Comparison of ENCODE assay signal across 8 mouse cellular contexts in the genomic region with DNA sequence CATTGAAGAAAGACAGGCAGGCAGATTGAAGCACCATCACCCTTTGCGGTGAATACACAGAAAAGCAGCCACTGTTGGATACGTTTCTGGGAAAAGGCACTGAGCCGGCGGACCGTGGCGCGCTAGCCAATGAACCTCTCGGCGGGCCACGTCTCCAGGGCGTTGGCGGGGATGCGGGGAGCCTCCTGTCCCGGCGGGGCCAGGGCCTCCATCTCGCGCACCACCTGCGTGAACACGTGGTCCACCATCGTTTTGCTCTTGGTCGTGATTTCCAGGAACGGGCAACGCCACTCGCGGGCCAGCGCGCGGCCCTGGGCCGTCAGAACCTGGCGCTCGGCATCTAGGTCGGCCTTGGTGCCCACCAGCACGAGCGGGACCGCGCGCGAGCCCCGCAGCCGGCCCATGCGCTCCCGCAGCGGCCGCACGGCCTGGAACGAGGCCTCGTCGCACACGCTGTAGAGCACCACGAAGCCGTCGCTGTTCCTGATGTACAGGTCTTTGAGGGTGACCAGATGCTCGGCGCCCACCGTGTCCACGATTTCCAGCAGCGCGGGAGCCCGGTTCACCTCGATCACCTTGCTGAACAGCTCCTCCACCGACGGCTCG. TPM values are rescaled to one million over a fixed set of nuclear protein-coding genes. Genes with fewer than 3 reads are reported as not detected.
A peak's percentile ranks its signal among the peaks of the same experiment; 100 is the strongest.
DNase-seq lines count a peak whose midpoint lies in the region; ATAC-seq and TF ChIP-seq lines count a peak whose summit lies in the region.

No protein-coding gene starts in this region.

- H3K36me3 ChIP-seq in ES-Bruce4 (ENCODE audit: control insufficient read depth, insufficient read depth, low read length, poor library complexity, severe bottlenecking): no peaks in the 10 kb centered on the region
- H3K36me3 ChIP-seq in forebrain, postnatal 0 days (ENCODE audit: insufficient read depth): no peaks in the 10 kb centered on the region
- no peaks in the 10 kb centered on the region for H3K36me3 ChIP-seq in liver, embryonic 15.5 days (replicated peaks)

- WGBS in forebrain, postnatal 0 days: under 1% methylated on average over 63 of the region's 63 CpGs
- WGBS in liver, embryonic 15.5 days (ENCODE audit: insufficient replicate concordance): 2% methylated on average over 63 of the region's 63 CpGs

- ATAC-seq in forebrain, postnatal 0 days: 0 out of 2 replicates have a peak, but pooled peaks have one; percentile 27
- no peak for ATAC-seq in liver, embryonic 15.5 days (ENCODE audit: insufficient read depth)
- ATAC-seq in activated CD4-positive, CD25-positive, alpha-beta regulatory T cell, adult 4 months: no peak

- intact Hi-C loops in gastrocnemius, postnatal 36 days (cut with DNase I): no loop called here

- TF ChIP-seq EP300 in ES-Bruce4 (IDR thresholded peaks at IDR 0.05; ENCODE audit: insufficient read depth, low read depth, low read length): no peak

- H3K9ac ChIP-seq in ES-Bruce4 (ENCODE audit: low read depth, poor library complexity, severe bottlenecking): peak overlapping the region; percentile 29
- H3K9ac ChIP-seq in forebrain, postnatal 0 days: 0 out of 2 replicates have a peak overlapping the region, but pooled peaks have one; percentile 6
- no peak overlapping the region for H3K9ac ChIP-seq in liver, embryonic 15.5 days

- no peaks in the 10 kb centered on the region for H3K4me1 ChIP-seq in ES-Bruce4 (ENCODE audit: control insufficient read depth, insufficient read depth, low read length)
- H3K4me1 ChIP-seq in forebrain, postnatal 0 days (ENCODE audit: insufficient read depth): no peaks in the 10 kb centered on the region
- peaks cover 16% of the 10 kb centered on the region for H3K4me1 ChIP-seq in liver, embryonic 15.5 days (replicated peaks)

- TF ChIP-seq POLR2A in ES-Bruce4 (IDR thresholded peaks at IDR 0.05; ENCODE audit: insufficient read depth, low read length): no peak

- no peak overlapping the region for H3K27ac ChIP-seq in ES-Bruce4 (ENCODE audit: insufficient read depth, low read length)
- H3K27ac ChIP-seq in forebrain, postnatal 0 days (ENCODE audit: low read depth, low read length): no peak overlapping the region
- no peak overlapping the region for H3K27ac ChIP-seq in liver, embryonic 15.5 days (replicated peaks)

- H3K4me2 ChIP-seq in forebrain, postnatal 0 days (ENCODE audit: low read depth): peak overlapping the region; percentile 47
- H3K4me2 ChIP-seq in liver, embryonic 15.5 days: peak overlapping the region; percentile 62

- no peaks in the 10 kb centered on the region for H3K9me3 ChIP-seq in ES-Bruce4 (replicated peaks; ENCODE audit: control insufficient read depth, insufficient read depth, low read length, poor library complexity, severe bottlenecking)
- no peaks in the 10 kb centered on the region for H3K9me3 ChIP-seq in forebrain, postnatal 0 days (ENCODE audit: low read length)
- no peaks in the 10 kb centered on the region for H3K9me3 ChIP-seq in liver, embryonic 15.5 days (replicated peaks)

- no peaks in the 10 kb centered on the region; the same call in 1 of the 2 replicates for H3K27me3 ChIP-seq in ES-Bruce4 (ENCODE audit: control insufficient read depth, insufficient read depth, low read length, poor library complexity, severe bottlenecking)
- H3K27me3 ChIP-seq in forebrain, postnatal 0 days (ENCODE audit: insufficient read depth, low read length): peaks cover 43% of the 10 kb centered on the region
- H3K27me3 ChIP-seq in liver, embryonic 15.5 days: peaks cover 96% of the 10 kb centered on the region

- peak; percentile 30 for DNase-seq in gastrocnemius, postnatal 10 days
- DNase-seq in gastrocnemius, postnatal 36 days: no peak
- DNase-seq in forebrain, postnatal 0 days: no peak
- DNase-seq in urinary bladder, adult 2 months (ENCODE audit: low spot score): no peak
- DNase-seq in cerebellum, adult 8-10 months: no peak

- TF ChIP-seq CTCF in ES-Bruce4 (IDR thresholded peaks at IDR 0.05; ENCODE audit: low read depth, low read length): no peak
- TF ChIP-seq CTCF in forebrain, postnatal 0 days (IDR thresholded peaks at IDR 0.05; ENCODE audit: low read depth): no peak

- H3K4me3 ChIP-seq in ES-Bruce4 (ENCODE audit: low read depth, low read length): peak overlapping the region; percentile 56
- H3K4me3 ChIP-seq in forebrain, postnatal 0 days (ENCODE audit: low read depth, low read length): peak overlapping the region; percentile 33
- H3K4me3 ChIP-seq in liver, embryonic 15.5 days (replicated peaks): peak overlapping the region; percentile 46

RNA-seq across cellular contexts. Expression of a gene that starts 0.5 kb away (rescaled TPM):
- 1 to 10 TPM; 4.7 to 6.5 TPM for total RNA-seq in gastrocnemius, postnatal 10 days (2021)
- under 1 TPM; 0.69 to 0.84 TPM for total RNA-seq in gastrocnemius, postnatal 36 days (2021)
- 0.93 and 1.3 TPM in 2 replicates for polyA plus RNA-seq in ES-Bruce4 (2011; ENCODE audit: insufficient read depth, insufficient read length, low read depth, missing spikeins)
- 5.1 and 5.4 TPM in 2 replicates for total RNA-seq in forebrain, postnatal 0 days (2014; rRNA removed)
- 3.7 and 5.2 TPM in 2 replicates for polyA plus RNA-seq in forebrain, postnatal 0 days (2015; fragmentation: Nextera tagmentation; extraction: Ambion mirVana)
- 0.56 and 0.62 TPM in 2 replicates for polyA plus RNA-seq in liver, embryonic 15.5 days (2015; fragmentation: Nextera tagmentation; extraction: Ambion mirVana)
- polyA plus RNA-seq in activated CD4-positive, CD25-positive, alpha-beta regulatory T cell, adult 4 months (2017; shearing (Covaris generic)): not detected
- 5.9 and 6.7 TPM in 2 replicates for polyA plus RNA-seq in urinary bladder, adult 2 months (2012; rRNA removed)

RNA-seq across cellular contexts. Expression of a gene that starts 42.9 kb away (rescaled TPM):
- 10 to 100 TPM; 37.0 to 47.7 TPM for total RNA-seq in gastrocnemius, postnatal 10 days (2021)
- 10 to 100 TPM; 22.0 to 22.6 TPM for total RNA-seq in gastrocnemius, postnatal 36 days (2021)
- 1.9 and 4.7 TPM in 2 replicates for polyA plus RNA-seq in ES-Bruce4 (2011; ENCODE audit: insufficient read depth, insufficient read length, low read depth, missing spikeins)
- 1.0 and 4.8 TPM in 2 replicates for total RNA-seq in forebrain, postnatal 0 days (2014; rRNA removed)
- polyA plus RNA-seq in forebrain, postnatal 0 days (2015; fragmentation: Nextera tagmentation; extraction: Ambion mirVana): 0.33 and 1.2 TPM in 2 replicates
- 70.3 and 79.5 TPM in 2 replicates for polyA plus RNA-seq in liver, embryonic 15.5 days (2015; fragmentation: Nextera tagmentation; extraction: Ambion mirVana)
- not detected for polyA plus RNA-seq in activated CD4-positive, CD25-positive, alpha-beta regulatory T cell, adult 4 months (2017; shearing (Covaris generic))
- polyA plus RNA-seq in urinary bladder, adult 2 months (2012; rRNA removed): 106 and 156 TPM in 2 replicates

RNA-seq across cellular contexts. Expression of a gene that starts 52.7 kb away (rescaled TPM):
- total RNA-seq in gastrocnemius, postnatal 10 days (2021): 100 to 1,000 TPM; 140 to 154 TPM
- 100 to 1,000 TPM; 123 to 146 TPM for total RNA-seq in gastrocnemius, postnatal 36 days (2021)
- 315 and 323 TPM in 2 replicates for polyA plus RNA-seq in ES-Bruce4 (2011; ENCODE audit: insufficient read depth, insufficient read length, low read depth, missing spikeins)
- 273 and 366 TPM in 2 replicates for total RNA-seq in forebrain, postnatal 0 days (2014; rRNA removed)
- 580 and 648 TPM in 2 replicates for polyA plus RNA-seq in forebrain, postnatal 0 days (2015; fragmentation: Nextera tagmentation; extraction: Ambion mirVana)
- polyA plus RNA-seq in liver, embryonic 15.5 days (2015; fragmentation: Nextera tagmentation; extraction: Ambion mirVana): 499 and 578 TPM in 2 replicates
- polyA plus RNA-seq in activated CD4-positive, CD25-positive, alpha-beta regulatory T cell, adult 4 months (2017; shearing (Covaris generic)): 100 to 1,000 TPM; 177 to 194 TPM
- polyA plus RNA-seq in urinary bladder, adult 2 months (2012; rRNA removed): 139 and 141 TPM in 2 replicates

Comparison
In these comparisons a context has a peak if more than half of its experiments do, and no peak if none do; other contexts are left out.
1. RNA of a gene that starts 42.9 kb away (polyA plus RNA-seq): 106 to 156 TPM in urinary bladder, adult 2 months and 70.3 to 79.5 TPM in liver, embryonic 15.5 days; 1.9 to 4.7 TPM in ES-Bruce4, 0.33 to 1.2 TPM in forebrain, postnatal 0 days and not detected in activated CD4-positive, CD25-positive, alpha-beta regulatory T cell, adult 4 months; every median in the first group is over 10 times any median in the second.
2. Peak in every context shown above with its lines, with median percentiles within 50 percentile points of each other: H3K4me3 ChIP-seq.